In the genomic region with DNA sequence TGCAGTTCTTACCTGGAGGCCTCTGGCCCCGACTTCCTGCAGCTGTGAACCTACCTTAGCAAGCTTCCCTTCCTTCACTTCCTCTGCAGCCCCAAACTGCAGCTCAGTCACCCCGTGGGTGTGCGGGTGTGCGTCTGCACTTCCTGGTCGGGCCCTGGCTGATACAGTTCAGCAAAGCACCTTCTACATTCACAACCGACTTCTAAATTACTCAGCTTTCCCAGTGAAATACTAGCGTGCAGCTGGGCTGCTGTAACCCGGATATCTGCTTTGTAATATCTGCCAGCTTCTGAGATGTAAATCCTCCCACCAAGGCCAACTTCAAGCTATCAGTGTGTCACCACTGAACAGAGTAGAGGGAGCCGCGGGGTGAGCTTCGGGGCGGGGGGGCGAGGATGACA, we compare ENCODE assay signal across 9 mouse cellular contexts. TPM values are rescaled to one million over a fixed set of nuclear protein-coding genes. Genes with fewer than 3 reads are reported as not detected.
DNase-seq lines count a peak whose midpoint lies in the region; ATAC-seq and TF ChIP-seq lines count a peak whose summit lies in the region.
"Had no signal": no experiment of that assay in that cellular context is flagged by ENCODE, and none has a peak within 500 bp of the region (broad histone marks: within the 10 kb centered on the region; RNA-seq: fewer than 3 reads in every experiment).

No protein-coding gene starts in this region.

- H3K9me3 ChIP-seq in kidney, embryonic 16.5 days (ENCODE audit: low read length) = no peaks in the 10 kb centered on the region
- no peaks in the 10 kb centered on the region for H3K9me3 ChIP-seq in hindbrain, embryonic 15.5 days
- no peaks in the 10 kb centered on the region for H3K9me3 ChIP-seq in midbrain, embryonic 15.5 days

- H3K4me1 ChIP-seq in kidney, embryonic 16.5 days (ENCODE audit: insufficient read depth, low read length) = peaks cover 8% of the 10 kb centered on the region; the same call in 1 of the 2 replicates
- H3K4me1 ChIP-seq in kidney, adult 2 months (ENCODE audit: control insufficient read depth, insufficient read depth, low read length) = peaks cover 4% of the 10 kb centered on the region; the same call in 1 of the 2 replicates
- H3K4me1 ChIP-seq in bone marrow, adult 2 months (ENCODE audit: control insufficient read depth, insufficient read depth, low read length) = peaks cover 4% of the 10 kb centered on the region
- peaks cover 8% of the 10 kb centered on the region; the same call in 1 of the 2 replicates for H3K4me1 ChIP-seq in hindbrain, embryonic 15.5 days (replicated peaks)
- H3K4me1 ChIP-seq in midbrain, embryonic 15.5 days = peaks cover 8% of the 10 kb centered on the region; the same call in 1 of the 2 replicates

- no peak overlapping the region for H3K4me3 ChIP-seq in kidney, embryonic 16.5 days (ENCODE audit: low read length)
- H3K4me3 ChIP-seq in kidney, adult 2 months (ENCODE audit: insufficient read depth, low read depth, low read length) = no peak overlapping the region
- no peak overlapping the region for H3K4me3 ChIP-seq in bone marrow, adult 2 months (replicated peaks; ENCODE audit: control insufficient read depth, low read depth, low read length)
- no peak overlapping the region for H3K4me3 ChIP-seq in hindbrain, embryonic 15.5 days
- no peak overlapping the region for H3K4me3 ChIP-seq in midbrain, embryonic 15.5 days

- no peak overlapping the region; the same call in 1 of the 2 replicates for H3K9ac ChIP-seq in kidney, embryonic 16.5 days (replicated peaks; ENCODE audit: low read length)
- no peak overlapping the region for H3K9ac ChIP-seq in hindbrain, embryonic 15.5 days
- H3K9ac ChIP-seq in midbrain, embryonic 15.5 days = no peak overlapping the region
- H3K9ac ChIP-seq: liver, embryonic 14.5 days had no signal

- no peak overlapping the region for H3K4me2 ChIP-seq in kidney, embryonic 16.5 days (replicated peaks; ENCODE audit: low read depth, low read length)
- no peak overlapping the region for H3K4me2 ChIP-seq in hindbrain, embryonic 15.5 days
- H3K4me2 ChIP-seq in midbrain, embryonic 15.5 days = no peak overlapping the region

- peaks cover 28% of the 10 kb centered on the region for H3K36me3 ChIP-seq in kidney, embryonic 16.5 days (ENCODE audit: insufficient read depth, low read length)
- H3K36me3 ChIP-seq in kidney, adult 2 months (ENCODE audit: control insufficient read depth, insufficient read depth, low read length) = no peaks in the 10 kb centered on the region; the same call in 1 of the 2 replicates
- peaks cover 27% of the 10 kb centered on the region for H3K36me3 ChIP-seq in hindbrain, embryonic 15.5 days
- H3K36me3 ChIP-seq in midbrain, embryonic 15.5 days (replicated peaks) = peaks cover 22% of the 10 kb centered on the region

- TF ChIP-seq CTCF in kidney, adult 2 months (conservative IDR thresholded peaks at IDR 0.05; ENCODE audit: insufficient read depth, insufficient read length, low read depth, low read length) = no peak
- no peak for TF ChIP-seq CTCF in bone marrow, adult 2 months (IDR thresholded peaks at IDR 0.05; ENCODE audit: control insufficient read depth, insufficient read depth, low read length)

- WGBS in kidney, embryonic 16.5 days = 68% methylated on average over 13 of the region's 13 CpGs
- WGBS in kidney, adult 2 months = 51% methylated on average over 13 of the region's 13 CpGs
- WGBS in bone marrow, adult 2 months = 13% methylated on average over 13 of the region's 13 CpGs
- WGBS in hindbrain, embryonic 15.5 days = 81% methylated on average over 13 of the region's 13 CpGs
- 83% methylated on average over 13 of the region's 13 CpGs for WGBS in midbrain, embryonic 15.5 days

- no peak for TF ChIP-seq POLR2A in kidney, adult 2 months (IDR thresholded peaks at IDR 0.05; ENCODE audit: low read depth, low read length)
- no peak for TF ChIP-seq POLR2A in bone marrow, adult 2 months (IDR thresholded peaks at IDR 0.05; ENCODE audit: borderline replicate concordance, control insufficient read depth, low read depth, low read length)

- ATAC-seq in kidney, embryonic 16.5 days (ENCODE audit: low FRiP score, low TSS enrichment) = no peak
- ATAC-seq in hindbrain, embryonic 15.5 days (ENCODE audit: low FRiP score, low read depth) = no peak
- ATAC-seq in midbrain, embryonic 15.5 days (replicated peaks) = no peak
- ATAC-seq in monocyte, adult 5-6 weeks (replicated peaks; ENCODE audit: insufficient number of reproducible peaks, low FRiP score, low TSS enrichment, poor library complexity, severe bottlenecking) = no peak; the same call in 1 of the 2 replicates

- no peak for DNase-seq in kidney, adult 2 months
- no peak for DNase-seq in frontal cortex, postnatal 25 days (ENCODE audit: low spot score in 2 of 2)
- DNase-seq in ovary, postnatal 14 days (ENCODE audit: low spot score) = no peak

- H3K27me3 ChIP-seq in kidney, embryonic 16.5 days (ENCODE audit: insufficient read depth, low read length) = no peaks in the 10 kb centered on the region
- H3K27me3 ChIP-seq in kidney, adult 2 months (replicated peaks; ENCODE audit: control insufficient read depth, insufficient read depth, low read length) = no peaks in the 10 kb centered on the region
- no peaks in the 10 kb centered on the region for H3K27me3 ChIP-seq in hindbrain, embryonic 15.5 days
- no peaks in the 10 kb centered on the region for H3K27me3 ChIP-seq in midbrain, embryonic 15.5 days (replicated peaks)

- H3K27ac ChIP-seq in kidney, embryonic 16.5 days (ENCODE audit: low read length) = peak overlapping the region; percentile 69
- H3K27ac ChIP-seq in kidney, adult 2 months (ENCODE audit: insufficient read depth, low read depth, low read length) = no peak overlapping the region
- H3K27ac ChIP-seq in bone marrow, adult 2 months (ENCODE audit: control insufficient read depth, insufficient read depth, low read depth, low read length, poor library complexity) = peak overlapping the region; percentile 59
- peak overlapping the region; percentile 47 for H3K27ac ChIP-seq in hindbrain, embryonic 15.5 days (replicated peaks)
- peak overlapping the region; percentile 57; the same call in 1 of the 2 replicates for H3K27ac ChIP-seq in midbrain, embryonic 15.5 days
- H3K27ac ChIP-seq: liver, embryonic 14.5 days had no signal

RNA-seq across cellular contexts. Expression of gene Wdr73, which starts 11.2 kb away (rescaled TPM):
- 43.6 and 44.8 TPM in 2 replicates for polyA plus RNA-seq in kidney, embryonic 16.5 days (2015; fragmentation: Nextera tagmentation; extraction: Ambion mirVana)
- polyA plus RNA-seq in kidney, adult 2 months (2012; rRNA removed) = 15.4 and 16.1 TPM in 2 replicates
- polyA plus RNA-seq in bone marrow, adult 2 months (2011; ENCODE audit: insufficient read depth, insufficient read length, low replicate concordance, missing spikeins) = 11.1 and 12.8 TPM in 2 replicates
- polyA plus RNA-seq in hindbrain, embryonic 15.5 days (2015; fragmentation: Nextera tagmentation; extraction: Ambion mirVana) = 36.2 and 39.8 TPM in 2 replicates
- polyA plus RNA-seq in midbrain, embryonic 15.5 days (2015; fragmentation: Nextera tagmentation; extraction: Ambion mirVana) = 38.5 and 40.3 TPM in 2 replicates
- 6.9 to 25.2 TPM (median 10.8 TPM) in 3 replicates for total RNA-seq in monocyte, adult 5-6 weeks (2017)

RNA-seq across cellular contexts. Expression of gene Nmb, which starts 15.0 kb away (rescaled TPM):
- 9.0 TPM in 2 replicates for polyA plus RNA-seq in kidney, embryonic 16.5 days (2015; fragmentation: Nextera tagmentation; extraction: Ambion mirVana)
- polyA plus RNA-seq in kidney, adult 2 months (2012; rRNA removed) = 4.6 and 5.0 TPM in 2 replicates
- polyA plus RNA-seq in bone marrow, adult 2 months (2011; ENCODE audit: insufficient read depth, insufficient read length, low replicate concordance, missing spikeins) = 5.4 and 21.2 TPM in 2 replicates
- 8.3 and 10.2 TPM in 2 replicates for polyA plus RNA-seq in hindbrain, embryonic 15.5 days (2015; fragmentation: Nextera tagmentation; extraction: Ambion mirVana)
- 5.2 and 7.2 TPM in 2 replicates for polyA plus RNA-seq in midbrain, embryonic 15.5 days (2015; fragmentation: Nextera tagmentation; extraction: Ambion mirVana)
- 1.6 to 7.3 TPM (median 3.1 TPM) in 3 replicates for total RNA-seq in monocyte, adult 5-6 weeks (2017)

RNA-seq across cellular contexts. Expression of gene Zscan2, which starts 29.1 kb away (rescaled TPM):
- 3.0 and 3.2 TPM in 2 replicates for polyA plus RNA-seq in kidney, embryonic 16.5 days (2015; fragmentation: Nextera tagmentation; extraction: Ambion mirVana)
- 5.2 and 5.4 TPM in 2 replicates for polyA plus RNA-seq in kidney, adult 2 months (2012; rRNA removed)
- polyA plus RNA-seq in bone marrow, adult 2 months (2011; ENCODE audit: insufficient read depth, insufficient read length, low replicate concordance, missing spikeins) = 1.9 and 6.1 TPM in 2 replicates
- polyA plus RNA-seq in hindbrain, embryonic 15.5 days (2015; fragmentation: Nextera tagmentation; extraction: Ambion mirVana) = 3.7 and 4.4 TPM in 2 replicates
- polyA plus RNA-seq in midbrain, embryonic 15.5 days (2015; fragmentation: Nextera tagmentation; extraction: Ambion mirVana) = 4.8 and 4.9 TPM in 2 replicates
- total RNA-seq in monocyte, adult 5-6 weeks (2017) = 6.9 to 12.1 TPM (median 9.2 TPM) in 3 replicates

RNA-seq across cellular contexts. Expression of gene Sec11a, which starts 57.7 kb away (rescaled TPM):
- 226 and 239 TPM in 2 replicates for polyA plus RNA-seq in kidney, embryonic 16.5 days (2015; fragmentation: Nextera tagmentation; extraction: Ambion mirVana)
- polyA plus RNA-seq in kidney, adult 2 months (2012; rRNA removed) = 64.0 and 93.1 TPM in 2 replicates
- 44.5 and 47.9 TPM in 2 replicates for polyA plus RNA-seq in bone marrow, adult 2 months (2011; ENCODE audit: insufficient read depth, insufficient read length, low replicate concordance, missing spikeins)
- 138 and 163 TPM in 2 replicates for polyA plus RNA-seq in hindbrain, embryonic 15.5 days (2015; fragmentation: Nextera tagmentation; extraction: Ambion mirVana)
- polyA plus RNA-seq in midbrain, embryonic 15.5 days (2015; fragmentation: Nextera tagmentation; extraction: Ambion mirVana) = 147 and 163 TPM in 2 replicates
- total RNA-seq in monocyte, adult 5-6 weeks (2017) = 316 to 442 TPM (median 424 TPM) in 3 replicates
